Mouse (Mus musculus) heart, adult 9 months (tissue): ENCODE data around the gene Wdr83.
A peak's percentile ranks its signal among the peaks of the same experiment; 100 is the strongest.
"Not testable (repeated sequence)": the region's sequence is repeated elsewhere in the genome, so short reads cannot be mapped to it uniquely, and the experiment has no call there.

Source experiments
- DNase-seq, 2 experiments: peaks; one replicate each; pipeline ENCODE4 v3.0.0; 2022; ENCODE audit warnings: low spot score in 2 of 2

Gene Wdr83

DNA sequence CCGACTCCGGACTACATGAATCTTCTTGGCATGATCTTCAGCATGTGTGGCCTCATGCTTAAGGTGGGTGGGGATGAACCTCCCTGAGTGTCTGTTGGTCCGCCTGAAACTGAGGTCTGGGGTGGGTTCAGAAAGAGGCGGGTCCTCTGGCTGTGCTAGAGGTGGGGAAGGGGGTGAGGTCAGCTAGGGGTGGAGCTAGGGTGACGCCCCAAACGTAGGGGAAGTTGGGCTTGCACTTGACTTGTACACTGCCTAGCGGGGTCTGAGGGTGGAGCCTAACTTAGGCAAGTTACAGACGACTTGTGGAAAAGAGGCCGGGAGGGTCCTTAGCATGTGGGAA is at the start of gene Wdr83:
Gene Wdr83, minus strand, starts transcription at position 91 of the 340 bp plus-strand sequence.
- peak in 1 of 2 experiments; percentile 57 for DNase-seq

DNA sequence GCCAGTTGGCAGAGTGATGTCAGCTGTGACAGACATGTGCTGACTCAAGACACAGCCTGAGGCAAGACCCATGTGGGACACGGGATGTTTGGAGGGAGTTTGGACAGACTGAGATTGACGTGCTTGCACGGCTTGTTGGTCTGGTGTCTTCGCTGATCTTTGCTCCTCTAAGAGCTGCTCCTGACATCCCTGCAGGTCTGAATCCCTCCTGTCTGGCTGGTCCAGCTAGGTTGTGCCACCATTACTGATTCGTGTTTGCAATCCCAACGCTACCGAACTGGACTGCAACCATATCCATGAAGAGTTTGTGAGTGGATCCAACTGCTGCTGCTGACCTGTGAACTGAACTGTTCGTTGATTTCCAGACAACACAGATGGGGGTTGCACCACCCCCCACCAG is 42.6 kb upstream of the Wdr83 start:
- DNase-seq = no peak

DNA sequence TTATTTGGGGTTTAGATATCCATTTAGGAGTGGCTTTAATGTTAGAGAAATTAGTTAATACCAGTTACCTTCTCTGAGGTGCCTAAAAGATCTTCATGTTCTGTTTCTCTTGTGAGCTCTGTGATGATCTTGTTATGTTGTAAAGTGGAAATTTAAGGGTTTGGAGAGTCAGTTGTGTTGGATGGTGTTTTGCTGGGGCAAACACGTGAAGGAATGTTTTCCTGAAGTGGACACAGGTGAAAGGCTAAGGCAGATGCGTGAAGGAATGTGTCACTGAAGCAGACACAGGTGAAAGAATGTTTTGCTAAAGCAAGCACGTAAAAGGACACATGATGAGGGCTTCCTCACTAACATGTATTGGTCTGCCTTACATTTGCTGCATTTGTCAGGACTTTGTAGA is 41.9 kb upstream of the Wdr83 start, which contains the start of gene Zfp791:
Gene Zfp791, minus strand, starts transcription at position 101 of the 400 bp plus-strand sequence.
- DNase-seq = no peak

DNA sequence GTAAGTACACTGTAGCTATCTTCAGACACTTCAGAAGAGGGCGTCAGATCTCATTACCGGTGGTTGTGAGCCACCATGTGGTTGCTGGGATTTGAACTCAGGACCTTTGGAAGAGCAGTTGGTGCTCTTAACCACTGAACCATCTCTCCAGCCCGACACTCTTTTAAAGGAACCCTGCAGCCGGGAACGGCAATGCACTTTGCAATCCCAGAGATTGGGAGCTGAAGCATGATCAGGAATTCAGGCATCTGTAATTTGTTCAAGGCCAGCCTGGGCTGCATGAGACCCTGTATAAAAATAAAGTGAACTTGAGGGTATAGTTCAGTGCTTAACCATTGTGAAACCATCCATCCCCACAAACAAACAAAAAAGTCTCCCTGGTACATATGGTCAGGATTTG is 39.1 kb upstream of the Wdr83 start:
- not testable (repeated sequence) for DNase-seq

DNA sequence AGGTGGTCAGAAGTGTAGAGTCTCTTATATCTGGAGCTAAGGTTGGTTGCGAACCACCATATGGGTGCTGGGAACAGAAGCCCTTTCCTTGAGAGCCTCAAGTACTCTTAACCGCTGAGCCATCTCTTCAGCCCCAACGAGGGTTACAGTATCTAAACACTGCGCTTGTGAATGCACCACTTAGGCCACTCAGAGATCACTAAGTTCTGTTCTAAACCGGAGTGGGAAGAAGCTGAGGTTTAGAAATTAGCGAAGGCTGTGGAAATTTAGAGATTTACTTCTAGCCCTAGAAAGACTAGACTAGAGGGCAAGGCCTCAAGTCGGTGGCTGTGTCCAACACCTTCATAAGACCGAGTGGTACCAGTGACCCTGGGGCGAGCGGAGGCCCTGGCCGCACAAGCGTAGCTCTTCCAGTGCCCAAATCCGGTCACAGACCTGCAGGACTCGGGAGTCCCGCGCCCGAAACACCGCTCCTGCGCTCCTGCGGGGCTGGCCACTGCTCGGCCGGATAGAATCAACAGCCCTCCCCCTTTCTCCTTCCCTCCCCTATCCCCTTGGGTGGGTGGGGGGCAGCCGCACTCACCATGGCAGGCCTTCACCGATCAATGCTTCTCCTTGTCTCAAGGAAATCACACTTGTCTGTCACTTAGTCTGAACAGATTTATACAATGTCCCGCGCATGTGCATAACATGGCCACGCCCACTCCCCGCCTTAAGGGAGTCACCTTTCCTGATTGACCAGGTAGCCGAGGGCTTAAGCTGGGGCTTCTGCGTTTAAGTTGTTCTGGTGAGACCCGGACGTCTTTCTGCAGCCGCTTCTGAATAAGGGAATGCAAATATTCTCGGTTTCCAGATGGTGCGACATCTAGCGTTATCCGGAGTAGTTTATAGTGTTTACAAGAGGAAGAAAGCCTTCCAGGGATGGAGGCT is 38.2 kb upstream of the Wdr83 start:
- DNase-seq = peak; percentile 68 to 77

DNA sequence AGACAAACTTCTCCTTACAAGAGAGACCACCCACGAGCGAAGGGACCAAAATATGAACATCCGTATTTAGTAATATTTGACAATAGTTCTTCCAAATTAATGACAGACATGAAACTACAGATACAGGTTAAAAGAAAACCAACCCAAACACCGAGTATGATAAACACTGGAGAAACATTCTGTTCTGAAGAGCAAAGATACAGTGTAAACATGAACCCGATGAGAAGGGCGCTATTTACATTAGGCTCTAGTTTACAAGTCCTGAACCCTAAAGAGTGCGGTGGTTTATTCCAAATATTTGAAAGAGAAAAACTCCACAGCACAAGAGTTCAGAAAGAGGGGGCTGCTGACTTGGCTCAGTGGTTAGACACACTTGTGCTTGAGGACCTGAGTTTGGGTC is 35.9 kb upstream of the Wdr83 start:
- DNase-seq = no peak

DNA sequence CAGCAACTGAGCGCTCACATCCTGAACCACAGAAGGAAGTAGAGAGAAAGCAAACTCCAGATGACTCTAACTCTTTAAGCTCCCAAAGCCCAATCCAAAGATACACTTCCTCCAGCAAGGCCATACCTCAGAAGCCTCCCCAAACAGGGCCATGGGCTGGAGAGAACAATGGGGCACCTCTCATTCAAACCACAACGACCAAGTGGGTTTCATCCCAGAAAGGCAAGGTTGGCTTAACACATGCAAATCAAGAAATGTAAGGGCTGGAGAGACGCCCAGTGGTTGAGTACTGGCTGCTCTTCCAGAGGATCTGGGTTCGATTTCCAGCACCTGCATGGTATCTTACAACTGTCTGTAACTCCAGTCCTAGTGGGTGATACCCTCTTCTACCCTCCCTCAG is 34.4 kb upstream of the Wdr83 start:
- no peak for DNase-seq

DNA sequence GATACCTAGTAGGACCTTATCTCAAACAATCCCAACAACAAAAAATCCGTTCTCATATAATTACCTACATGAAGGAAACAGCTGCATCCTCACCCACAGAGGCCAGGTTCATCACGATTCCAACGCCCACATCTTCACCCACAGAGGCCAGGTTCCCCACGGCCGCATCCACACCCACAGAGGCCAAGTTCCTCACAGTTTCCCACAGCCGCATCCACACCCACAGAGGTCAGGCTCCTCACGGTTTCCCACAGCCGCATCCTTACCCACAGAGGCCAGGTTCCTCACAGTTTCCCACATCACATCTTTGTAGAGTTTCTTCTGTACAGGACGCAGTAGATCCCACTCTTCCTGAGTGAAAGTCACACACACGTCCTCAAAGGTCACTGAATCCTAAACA is 32.1 kb upstream of the Wdr83 start:
- no peak for DNase-seq

DNA sequence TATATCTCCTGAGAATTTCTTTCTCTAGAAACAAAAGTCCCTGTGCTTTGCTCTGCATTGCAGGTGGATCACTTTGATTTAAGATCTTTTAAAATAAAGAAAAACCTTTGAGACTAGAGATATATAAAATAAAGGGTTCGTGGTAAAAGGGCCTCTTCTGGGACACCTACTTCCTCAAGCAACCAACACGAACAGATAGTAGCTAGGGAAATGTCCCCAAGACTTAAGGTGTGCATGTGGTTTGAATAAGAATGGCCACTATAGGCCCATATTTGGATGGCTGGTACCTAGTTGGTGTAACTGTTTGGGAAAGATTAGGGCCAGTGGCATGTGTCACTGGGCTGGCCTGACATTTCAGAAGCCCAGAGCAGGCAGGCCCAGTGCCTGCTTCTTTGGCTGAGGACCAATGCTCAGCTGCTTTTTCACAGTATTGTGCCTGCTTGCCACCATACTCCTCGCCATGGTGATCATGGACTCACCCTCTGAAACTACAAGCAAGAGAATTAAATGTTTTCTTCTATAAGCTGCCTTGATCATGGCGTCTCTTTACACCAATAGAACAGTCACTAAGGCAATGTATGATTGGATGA is 19.1 kb upstream of the Wdr83 start:
- no peak for DNase-seq

DNA sequence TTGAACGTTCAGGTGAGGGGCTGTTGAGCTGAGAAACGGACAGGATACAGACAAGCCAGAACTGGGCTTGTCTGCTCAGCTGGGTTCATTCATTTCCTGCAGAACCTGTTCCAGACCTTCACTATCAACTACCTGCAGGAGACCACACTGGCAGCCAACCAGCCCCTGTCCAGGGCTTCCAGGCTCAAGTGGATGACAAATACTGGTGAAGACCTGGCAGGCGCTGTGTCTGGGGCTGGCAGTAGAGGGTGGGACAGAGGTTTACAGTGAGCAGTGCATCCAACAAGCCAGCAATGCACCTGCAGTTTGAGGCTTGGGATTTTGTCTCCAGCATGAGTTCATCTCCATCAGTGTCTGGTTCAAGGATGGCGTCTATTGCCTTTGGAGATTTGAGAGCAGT is 15.7 kb upstream of the Wdr83 start:
- DNase-seq = no peak

DNA sequence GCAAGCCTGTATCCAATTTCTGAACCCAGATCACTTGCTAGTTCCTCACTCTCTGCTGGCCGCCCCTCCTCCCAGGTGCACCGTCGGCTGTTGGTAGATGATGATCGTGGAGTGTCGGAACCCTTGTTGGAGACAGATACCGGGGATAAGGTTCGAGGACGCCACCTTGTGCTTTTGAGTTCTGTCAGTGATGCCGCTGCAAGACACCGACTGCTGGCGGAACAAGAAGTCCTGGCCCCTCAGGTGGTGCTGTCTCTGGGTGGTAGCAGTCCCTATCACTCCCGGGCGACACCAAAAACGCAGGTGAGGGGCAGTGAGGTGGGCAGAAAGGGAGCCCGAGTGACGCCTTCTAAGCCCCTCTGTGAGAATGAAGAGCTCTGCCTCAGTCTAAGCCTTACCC is 15.1 kb upstream of the Wdr83 start:
- DNase-seq = no peak

DNA sequence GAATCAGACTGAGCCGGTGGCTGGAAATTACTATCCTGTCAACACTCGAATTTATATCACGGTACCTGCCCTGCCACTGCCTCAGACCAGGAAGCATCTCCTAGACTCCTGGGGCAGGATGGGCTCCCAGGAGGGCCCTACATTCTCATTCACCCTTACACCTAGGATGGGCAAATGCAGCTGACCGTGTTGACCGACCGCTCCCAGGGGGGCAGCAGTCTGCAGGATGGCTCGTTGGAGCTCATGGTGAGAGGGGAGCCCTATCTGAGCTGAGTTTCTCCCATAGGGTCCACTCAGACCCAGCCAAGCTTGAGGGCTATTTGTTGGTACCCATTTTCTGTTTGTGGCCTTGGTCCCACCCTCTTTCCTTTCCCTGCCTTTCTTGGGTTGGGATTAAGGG is 14.5 kb upstream of the Wdr83 start:
- DNase-seq = no peak

DNA sequence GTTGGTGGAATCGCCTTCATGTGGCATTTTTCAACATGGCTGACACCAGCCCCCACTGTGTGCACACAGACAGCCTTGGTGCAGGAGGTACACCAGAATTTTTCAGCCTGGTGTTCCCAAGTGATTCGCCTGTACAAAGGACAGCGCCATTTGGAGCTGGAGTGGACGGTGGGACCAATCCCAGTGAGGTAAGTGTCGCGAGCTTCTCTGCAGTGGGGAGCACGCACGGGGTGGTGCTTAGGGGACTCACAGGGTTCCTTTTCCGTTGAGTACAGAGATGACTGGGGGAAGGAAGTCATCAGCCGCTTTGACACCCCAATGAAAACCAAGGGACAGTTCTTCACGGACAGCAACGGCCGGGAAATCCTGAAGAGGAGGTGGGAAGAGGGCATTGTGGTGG is 13.9 kb upstream of the Wdr83 start:
- no peak for DNase-seq

DNA sequence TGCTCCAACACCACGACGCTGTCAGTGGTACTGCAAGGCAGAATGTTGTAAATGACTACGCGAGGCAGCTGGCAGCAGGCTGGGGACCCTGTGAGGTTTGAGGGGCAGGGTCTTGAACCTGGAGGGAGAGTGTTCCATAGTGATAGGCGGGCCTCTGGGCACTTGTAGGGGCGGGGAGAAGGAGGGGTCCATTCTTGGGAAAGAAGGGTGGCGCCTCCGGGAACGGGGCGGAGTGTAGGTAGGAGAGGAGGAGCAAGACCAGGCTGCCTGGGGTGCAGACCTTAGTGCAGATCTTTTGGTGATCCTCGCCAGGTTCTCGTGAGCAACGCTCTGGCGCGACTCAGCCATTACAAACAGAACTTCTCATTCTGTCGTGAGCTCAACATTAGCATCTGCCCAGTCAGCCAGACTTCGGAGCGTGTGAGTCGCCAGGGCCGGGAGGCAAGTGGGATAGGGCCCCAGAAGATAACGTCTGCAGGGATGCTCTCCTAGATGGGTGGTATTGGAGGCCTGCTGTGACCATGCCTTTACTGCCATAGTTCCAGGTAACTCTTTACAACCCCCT is 10.5 kb upstream of the Wdr83 start:
- no peak for DNase-seq

DNA sequence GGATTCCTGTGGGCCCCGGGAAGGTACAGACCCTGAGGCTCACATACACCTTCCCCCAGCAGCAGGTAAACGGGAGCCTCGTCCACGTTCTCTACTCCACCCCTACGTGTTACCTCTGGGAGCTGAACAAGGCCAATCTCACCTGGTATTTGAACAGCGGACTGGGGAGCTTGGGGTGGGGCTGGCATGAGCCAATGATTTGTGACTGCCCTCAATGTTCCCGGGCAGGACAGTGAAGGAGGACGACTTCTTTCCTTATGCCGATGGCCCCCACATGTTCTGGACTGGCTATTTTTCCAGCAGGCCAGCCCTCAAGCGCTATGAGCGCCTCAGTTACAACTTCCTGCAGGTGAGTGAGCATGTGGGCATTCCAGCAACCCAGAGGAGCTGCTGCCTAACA is 9.8 kb upstream of the Wdr83 start:
- no peak for DNase-seq

DNA sequence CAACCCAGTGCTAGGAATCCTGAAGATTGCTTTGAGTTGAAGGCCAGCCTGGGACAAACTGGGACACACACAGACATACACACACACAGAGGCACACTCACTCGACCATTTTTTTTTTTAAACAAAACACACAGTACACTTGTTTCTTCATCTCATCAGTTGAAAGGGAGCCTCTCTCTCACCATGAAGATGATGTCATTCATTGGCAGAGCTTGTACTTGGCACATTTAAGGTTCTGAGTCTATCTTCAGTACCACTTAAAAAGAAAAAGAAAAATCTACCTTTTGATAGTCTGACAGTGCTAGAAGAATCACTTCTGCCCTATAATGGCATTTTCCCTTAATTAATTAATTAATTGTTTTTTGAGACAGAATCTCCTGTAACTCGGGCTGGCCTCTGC is 7.7 kb upstream of the Wdr83 start:
- DNase-seq = no peak

DNA sequence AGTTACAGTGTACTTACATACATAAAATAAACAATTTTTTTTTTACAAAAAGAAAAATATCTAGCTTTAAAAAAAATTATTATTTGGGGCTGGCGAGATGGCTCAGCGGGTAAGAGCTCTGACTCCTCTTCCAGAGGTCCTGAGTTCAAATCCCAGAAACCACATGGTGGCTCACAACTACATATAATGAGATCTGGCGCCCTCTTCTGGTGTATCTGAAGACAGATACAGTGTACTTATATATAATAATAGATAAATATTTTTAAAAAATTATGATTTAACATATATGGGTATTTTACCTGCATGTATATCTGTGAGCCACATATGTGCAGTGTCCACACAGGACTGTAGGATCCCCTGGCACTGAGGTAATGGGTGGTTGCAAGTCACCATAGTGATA is 5.1 kb upstream of the Wdr83 start:
- no peak for DNase-seq

DNA sequence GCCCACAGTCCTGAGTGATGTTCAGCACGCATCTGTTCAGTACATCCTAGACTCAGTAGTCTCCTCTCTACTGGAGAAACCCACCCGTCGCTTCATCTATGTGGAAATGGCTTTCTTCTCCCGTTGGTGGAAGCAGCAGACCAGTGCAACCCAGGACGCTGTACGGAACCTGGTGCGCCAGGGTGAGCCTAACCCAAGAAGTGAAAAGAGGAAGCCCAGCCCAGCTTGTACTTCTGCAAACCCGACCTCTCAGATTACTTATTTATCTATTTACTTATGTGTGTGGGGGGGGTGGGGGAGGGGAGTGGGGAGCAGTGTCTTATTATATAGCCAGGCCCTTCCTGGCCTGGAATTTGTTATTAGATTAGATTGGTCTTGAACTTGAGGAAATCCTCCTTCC is 3.5 kb upstream of the Wdr83 start:
- no peak for DNase-seq

DNA sequence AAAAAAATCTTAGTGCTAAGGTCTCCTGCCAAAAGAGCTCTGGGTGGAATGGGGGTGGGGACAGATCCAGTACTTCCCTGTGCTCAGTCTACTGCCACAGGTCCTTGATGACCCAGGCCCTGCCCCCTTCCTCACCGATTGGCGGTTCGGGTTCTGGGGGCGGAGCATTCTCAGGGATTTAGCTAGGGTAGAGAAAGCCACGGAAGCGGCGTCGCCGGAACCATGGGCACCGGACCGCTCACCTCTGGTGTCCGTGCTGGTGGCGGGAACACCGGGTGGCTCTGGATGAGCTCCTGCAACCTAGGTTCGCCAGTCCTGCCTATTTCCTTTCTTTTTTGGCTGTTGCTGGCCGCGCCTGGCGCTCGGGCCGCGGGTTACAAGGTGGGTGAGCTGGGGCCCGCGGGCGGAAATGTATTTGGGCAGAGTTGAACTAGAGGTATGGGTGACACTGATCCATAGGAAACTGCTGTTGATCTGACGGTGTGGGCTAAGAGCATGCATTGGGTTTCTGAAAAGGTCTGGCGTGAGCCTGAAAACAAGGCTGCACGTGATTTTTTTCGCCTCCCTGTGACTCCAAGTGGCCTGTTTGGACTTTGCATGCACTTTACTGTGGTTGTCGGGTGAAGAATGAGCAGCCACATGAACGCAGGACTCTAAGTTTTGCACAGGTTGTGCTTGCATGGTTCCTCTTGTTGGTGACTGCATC is 2.2 kb upstream of the Wdr83 start, which contains the start of gene Man2b1:
Gene Man2b1, plus strand, starts transcription at position 163 of the 706 bp plus-strand sequence.
- DNase-seq = peak; percentile 92 to 94

DNA sequence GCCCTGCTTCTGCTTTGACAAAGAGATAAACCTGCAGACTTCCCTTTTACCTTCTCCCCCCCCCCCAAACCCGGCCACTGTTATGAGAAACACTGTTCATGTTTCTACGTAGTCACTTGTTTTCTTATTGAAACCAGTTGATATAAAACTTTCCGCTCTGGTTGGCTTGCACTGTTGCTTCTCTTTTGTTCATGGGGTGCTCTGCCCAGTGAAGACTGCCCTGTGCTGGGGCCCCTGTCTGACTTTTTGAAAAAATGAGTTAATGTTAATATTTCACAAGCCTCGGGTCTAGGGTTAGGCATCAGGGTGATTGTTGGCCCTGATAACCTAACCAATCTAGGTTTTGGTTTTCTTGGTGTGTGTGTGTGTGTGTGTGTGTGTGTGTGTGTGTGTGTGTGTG is 1.1 kb upstream of the Wdr83 start:
- DNase-seq = not testable (repeated sequence)

DNA sequence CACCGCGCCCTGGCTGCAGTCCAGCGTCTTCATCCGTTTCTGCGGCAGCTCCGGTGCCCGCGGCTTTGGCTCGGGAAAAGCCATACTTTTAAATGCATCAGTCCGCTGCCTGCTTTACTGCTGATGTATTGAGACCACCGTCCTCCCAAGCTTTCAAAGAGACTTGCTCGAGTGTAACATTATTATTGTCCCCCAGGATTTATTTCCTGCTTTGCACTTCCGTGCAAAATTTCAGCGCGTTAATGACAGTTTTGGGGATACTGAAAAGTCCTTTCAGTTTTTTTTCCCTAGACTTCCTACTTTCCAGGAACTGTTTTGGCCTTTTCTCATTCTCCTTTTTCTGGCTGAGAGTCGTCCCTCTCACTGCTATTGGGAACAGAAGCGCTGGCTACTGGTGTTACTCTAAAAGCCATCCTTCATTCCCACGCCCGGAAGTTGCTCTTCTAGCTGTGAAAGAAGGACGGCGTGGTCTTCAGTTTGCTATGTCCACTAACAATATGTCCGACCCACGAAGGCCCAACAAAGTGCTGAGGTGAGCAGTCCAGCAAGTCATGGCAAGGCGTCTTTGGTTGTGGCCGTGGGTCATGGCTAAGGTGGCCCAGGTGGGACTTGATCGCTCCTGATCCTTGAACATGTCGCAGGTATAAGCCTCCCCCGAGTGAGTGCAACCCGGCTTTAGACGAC is 432 bp downstream of the Wdr83 start, which contains the start of gene Wdr83os:
Gene Wdr83os, plus strand, starts transcription at position 209 of the 684 bp plus-strand sequence.
- peak; percentile 28 to 63 for DNase-seq

DNA sequence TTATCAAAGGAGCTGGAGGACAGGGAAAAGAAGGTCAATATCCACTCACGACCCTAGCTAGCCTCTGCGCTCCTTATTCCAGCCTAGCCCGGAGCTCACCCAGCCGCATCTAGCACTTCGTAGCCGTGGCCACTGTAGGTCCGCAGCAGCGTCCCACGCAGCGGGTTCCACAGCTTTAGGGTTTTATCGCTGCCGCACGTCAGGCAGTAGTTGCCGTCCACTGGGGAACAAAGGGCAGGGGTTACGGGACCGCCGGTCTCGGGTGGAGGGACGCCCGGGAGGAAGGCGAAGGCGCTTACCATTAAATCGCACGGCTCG is 933 bp downstream of the Wdr83 start:
- DNase-seq = no peak
